Mouse (Mus musculus): ENCODE data around the gene Gramd2.

Gene Gramd2

GRCm38 (mm10) chr9:59679678-59680533 lies at the start of gene Gramd2:
Gene Gramd2 (plus strand): TSS chr9:59680144.
- DNase-seq (ENCODE audit: low spot score in 2 of 2): peak; percentile 73 to 81

GRCm38 (mm10) chr9:59638372-59638771 lies 41.6 kb upstream of the Gramd2 start:
- no peak for DNase-seq (ENCODE audit: low spot score in 2 of 2)

DNA sequence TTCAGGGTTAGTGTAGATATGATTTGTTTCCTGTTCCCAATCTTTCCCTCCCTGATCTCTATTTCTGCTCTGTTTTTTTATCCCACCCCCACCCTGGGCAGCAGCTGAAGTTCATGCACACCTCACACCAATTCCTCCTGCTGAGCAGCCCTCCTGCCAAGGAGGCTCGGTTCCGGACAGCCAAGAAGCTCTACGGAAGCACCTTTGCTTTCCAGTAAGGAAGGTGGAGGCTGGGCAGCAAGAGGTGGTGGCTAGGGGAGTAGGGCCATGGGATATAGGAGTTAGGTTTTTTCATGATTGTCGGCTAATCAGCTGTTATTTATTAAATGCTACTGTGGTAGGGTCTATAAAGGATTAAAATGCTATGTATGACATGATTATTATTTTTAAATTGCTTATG lies 40.0 kb upstream of the Gramd2 start:
- no peak for DNase-seq (ENCODE audit: low spot score in 2 of 2)

DNA sequence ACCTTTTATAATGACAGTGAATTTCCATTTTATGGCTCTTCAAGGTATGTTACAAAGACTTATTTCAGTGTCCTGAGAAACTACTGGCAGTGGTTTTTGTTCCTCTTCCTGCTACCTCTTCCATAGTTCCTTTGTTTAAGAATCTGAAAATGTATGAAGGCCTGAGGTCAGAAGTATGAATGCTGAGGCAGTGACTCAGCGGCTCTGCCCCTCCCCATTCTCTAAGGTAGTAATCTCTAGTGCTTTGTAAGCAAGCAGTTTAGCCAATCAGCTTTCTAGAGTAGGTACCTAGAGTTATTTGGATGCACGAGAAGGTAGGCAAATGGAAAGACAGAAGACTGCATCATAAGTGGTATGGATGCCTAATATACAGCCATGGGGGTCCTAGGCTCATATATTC lies 38.6 kb upstream of the Gramd2 start:
- DNase-seq (ENCODE audit: low spot score in 2 of 2): no peak

GRCm38 (mm10) chr9:59649911-59650310 lies 30.0 kb upstream of the Gramd2 start:
- no peak for DNase-seq (ENCODE audit: low spot score in 2 of 2)

DNA sequence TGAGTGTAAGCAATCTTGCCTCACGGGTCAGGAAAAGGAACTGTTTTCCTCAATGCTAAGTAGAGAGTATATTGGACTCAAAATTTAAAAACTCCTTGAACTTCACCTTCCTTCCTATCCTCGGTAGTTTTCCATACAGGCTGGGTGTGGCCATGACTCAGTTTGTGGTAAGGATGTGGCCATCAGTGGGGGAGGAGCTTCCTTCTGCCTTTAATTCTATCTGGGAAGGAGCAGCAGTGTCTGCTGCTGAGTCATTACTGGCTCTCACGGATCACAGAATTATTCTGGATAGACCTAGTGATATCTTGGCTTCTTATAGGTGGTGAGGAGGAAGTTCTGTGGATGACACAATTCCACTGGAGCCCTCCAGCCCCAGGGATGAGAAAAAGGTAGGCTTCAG lies 26.6 kb upstream of the Gramd2 start:
- peak; percentile 55 to 57 for DNase-seq (ENCODE audit: low spot score in 2 of 2)

GRCm38 (mm10) chr9:59654450-59654983 lies 25.4 kb upstream of the Gramd2 start:
- DNase-seq (ENCODE audit: low spot score in 2 of 2): no peak

DNA sequence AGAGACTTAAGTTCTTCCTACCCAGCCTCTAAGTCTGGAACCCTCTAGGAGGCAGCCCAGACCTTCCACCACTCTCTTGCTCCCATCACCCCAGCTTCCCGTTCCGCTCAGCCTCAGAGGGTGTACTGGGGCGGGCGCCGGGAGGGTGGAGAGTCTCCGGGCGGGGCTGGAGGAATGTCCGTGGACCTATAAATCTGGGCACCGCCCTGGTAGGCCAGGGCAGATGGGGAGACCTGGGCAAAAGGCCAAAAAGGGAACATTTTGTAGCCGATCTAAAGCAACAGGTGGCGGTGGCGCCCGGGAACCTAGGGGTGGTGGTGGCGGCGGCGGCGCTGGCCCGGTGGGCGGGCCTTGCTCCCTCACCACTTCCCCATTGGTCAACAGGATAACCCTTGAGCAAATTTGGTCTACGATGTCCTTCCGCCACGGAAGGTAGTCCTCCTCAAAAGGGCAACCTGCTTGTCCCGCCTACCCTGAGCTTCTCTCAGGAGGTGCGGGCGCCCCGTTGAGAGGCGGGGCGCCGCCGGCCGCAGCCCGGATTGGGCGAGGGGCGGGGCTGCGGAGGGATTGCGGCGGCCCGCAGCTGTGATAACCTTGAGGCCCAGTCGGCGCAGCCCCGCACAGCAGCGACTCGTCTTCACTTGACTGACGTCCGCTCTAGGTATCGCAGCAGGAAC lies 23.8 kb upstream of the Gramd2 start, which contains the start of gene Pkm:
Gene Pkm, plus strand, starts transcription at position 411 of the 677 bp plus-strand sequence.
- peak; percentile 96 to 97 for DNase-seq (ENCODE audit: low spot score in 2 of 2)

DNA sequence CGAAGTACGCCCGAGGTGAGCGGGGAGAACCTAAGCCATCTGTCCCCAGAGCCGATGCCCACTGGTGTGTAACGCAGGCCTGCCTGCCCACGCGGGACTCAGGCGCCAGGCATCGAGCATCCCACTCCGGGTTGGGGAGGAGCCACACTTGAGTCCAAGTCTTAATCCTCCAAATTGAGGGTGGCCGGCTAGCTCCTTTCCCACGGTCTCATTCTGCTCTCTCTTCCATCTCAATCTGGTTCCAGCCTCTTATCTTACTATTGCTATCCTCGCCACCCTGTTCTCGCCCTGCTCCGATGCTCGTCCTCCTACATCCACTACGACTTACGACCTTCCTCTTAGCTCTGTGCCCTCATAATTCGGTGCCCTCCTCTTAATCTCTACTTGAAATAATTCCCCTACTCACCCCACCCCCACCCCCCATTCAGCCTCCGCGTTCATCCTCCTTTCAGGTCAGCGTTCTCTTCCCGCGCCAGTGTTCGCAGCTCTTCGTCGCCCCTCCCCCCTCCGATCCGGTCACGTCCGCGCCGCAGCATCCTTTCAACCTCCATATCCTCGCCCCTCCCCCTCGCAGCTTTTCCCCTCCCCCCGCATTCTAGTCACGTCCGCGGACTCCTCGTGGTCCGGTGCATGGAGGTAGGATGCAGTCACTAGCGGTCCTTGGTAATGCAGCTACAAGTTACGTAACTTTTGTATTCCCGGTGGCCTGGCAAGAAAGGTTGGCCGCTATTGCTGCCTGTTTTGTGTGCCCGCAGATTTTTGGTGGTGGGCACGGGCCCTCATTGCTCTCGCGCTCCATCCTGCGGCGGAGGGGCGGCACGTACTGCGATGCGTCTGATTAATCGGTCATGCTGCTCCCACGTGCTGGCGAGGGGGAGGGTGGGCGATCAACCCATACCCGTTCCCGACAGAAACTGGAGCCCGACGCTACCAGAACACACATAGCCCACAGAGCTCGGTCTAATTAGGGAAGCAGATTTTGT lies 23.0 kb upstream of the Gramd2 start:
- DNase-seq (ENCODE audit: low spot score in 2 of 2): peak; percentile 46 to 67

- DNase-seq (ENCODE audit: low spot score in 2 of 2): no peak
Measured at GRCm38 (mm10) chr9:59658146-59658545, 21.8 kb upstream of the Gramd2 start.

- peak; percentile 60 to 70 for DNase-seq (ENCODE audit: low spot score in 2 of 2)
Measured at GRCm38 (mm10) chr9:59659036-59660026, 20.6 kb upstream of the Gramd2 start.

GRCm38 (mm10) chr9:59660421-59660820 lies 19.5 kb upstream of the Gramd2 start:
- no peak for DNase-seq (ENCODE audit: low spot score in 2 of 2)

DNA sequence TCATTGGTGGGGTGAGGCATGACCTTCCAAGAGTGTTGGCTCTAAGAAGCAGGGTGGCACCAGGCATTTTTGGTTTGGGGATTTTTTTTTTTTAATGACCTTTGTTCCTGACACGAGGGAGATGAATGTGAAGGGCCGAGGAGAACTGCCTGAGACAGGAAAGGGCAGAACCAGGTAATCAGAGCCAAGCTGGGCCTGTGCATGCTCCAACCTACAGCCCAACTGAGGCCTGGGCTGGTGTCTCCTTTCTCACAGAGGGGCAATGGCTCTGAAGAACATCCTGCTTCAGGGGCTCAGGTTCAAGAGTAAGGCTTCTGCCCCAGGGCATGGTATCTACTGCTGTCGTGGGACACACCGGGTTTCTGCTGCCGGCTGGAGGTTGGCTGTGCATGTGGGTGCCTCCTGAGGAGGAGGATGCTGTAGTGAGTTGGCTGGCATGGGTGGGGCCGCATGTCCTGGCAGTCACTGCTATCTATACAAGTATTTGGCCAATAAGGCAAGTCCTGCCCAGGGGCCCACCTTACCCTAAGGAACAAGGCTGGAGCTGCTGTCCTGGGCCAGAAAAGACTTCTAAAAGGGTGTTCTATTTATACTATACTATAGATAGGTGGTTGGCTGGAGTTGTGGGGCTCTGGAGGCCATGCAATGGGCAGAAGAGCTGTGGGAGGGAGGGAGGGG lies 18.5 kb upstream of the Gramd2 start:
- DNase-seq (ENCODE audit: low spot score in 2 of 2): no peak

- DNase-seq (ENCODE audit: low spot score in 2 of 2): no peak
Measured at GRCm38 (mm10) chr9:59663226-59663625, 16.7 kb upstream of the Gramd2 start.

- no peak for DNase-seq (ENCODE audit: low spot score in 2 of 2)
Measured at GRCm38 (mm10) chr9:59663957-59664356, 16.0 kb upstream of the Gramd2 start.

- DNase-seq (ENCODE audit: low spot score in 2 of 2): no peak
Measured at GRCm38 (mm10) chr9:59664664-59665256, 15.2 kb upstream of the Gramd2 start.

GRCm38 (mm10) chr9:59666016-59666415 lies 13.9 kb upstream of the Gramd2 start:
- DNase-seq (ENCODE audit: low spot score in 2 of 2): no peak

- DNase-seq (ENCODE audit: low spot score in 2 of 2): no peak
Measured at GRCm38 (mm10) chr9:59666813-59667212, 13.1 kb upstream of the Gramd2 start.

- DNase-seq (ENCODE audit: low spot score in 2 of 2): no peak
Measured at GRCm38 (mm10) chr9:59667250-59667649, 12.7 kb upstream of the Gramd2 start.

Measured in urinary bladder, postnatal 36 days (tissue).